Mouse (Mus musculus) MEL-GATA-1-ER (cell line): ENCODE results near the gene Zfp943.
"Not testable (repeated sequence)": the region's sequence is repeated elsewhere in the genome, so short reads cannot be mapped to it uniquely, and the experiment has no call there.

Experiments
- DNase-seq: peaks from one replicate; pipeline ENCODE4 v3.0.0-alpha.2; 2012; ENCODE audit warnings: low read depth; ENCODE audit errors: extremely low read depth

Zfp943 gene

DNA sequence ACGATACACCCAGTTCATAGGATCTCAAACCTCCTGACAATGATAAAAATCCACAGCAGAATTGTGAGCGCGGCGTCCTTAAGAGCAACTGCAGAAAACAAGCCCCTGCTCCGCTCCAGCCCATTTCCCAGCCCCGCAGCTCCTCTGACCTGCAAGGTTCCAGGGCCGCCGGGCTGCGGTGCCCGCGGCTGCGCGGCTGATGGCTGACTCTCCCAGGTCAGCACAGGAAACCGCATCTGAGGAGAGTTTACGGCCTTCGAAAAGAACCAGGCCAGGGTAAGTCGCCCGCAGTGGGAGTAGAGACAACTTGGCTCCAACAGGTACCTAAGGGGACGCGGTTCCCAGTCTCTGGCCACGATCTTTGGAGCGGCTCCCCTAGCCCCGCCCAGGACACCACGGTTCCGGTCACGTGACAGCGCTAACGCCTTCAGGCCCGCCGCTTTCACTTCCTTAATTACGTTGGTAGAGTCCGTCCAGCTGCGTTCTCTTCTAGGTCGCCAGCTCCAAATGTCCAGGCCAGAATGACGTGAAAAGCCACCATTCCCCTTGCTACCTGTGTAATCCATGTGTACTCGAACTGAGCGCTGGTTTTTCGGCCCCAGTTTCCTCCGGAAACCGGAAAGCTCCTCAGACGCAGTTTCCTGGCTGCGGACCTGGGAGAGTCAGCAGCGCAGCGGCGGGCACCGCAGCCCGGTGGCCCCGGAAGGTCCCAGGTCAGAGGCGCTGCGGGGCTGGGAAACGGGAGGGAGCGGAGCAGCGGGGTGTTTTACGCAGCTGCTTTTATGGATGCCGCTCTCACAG is at the start of gene Zfp943, which contains the start of gene Zfp942:
Gene Zfp943 (plus strand): TSS at position 446 of the 801 bp plus-strand sequence.
Gene Zfp942 (minus strand): TSS at position 358 of the 801 bp plus-strand sequence.
- not testable (repeated sequence) for DNase-seq

- DNase-seq: no peak
These were observed 950 bp downstream of the Zfp943 start for GRCm38 (mm10) chr17:21963302-21963701.

DNA sequence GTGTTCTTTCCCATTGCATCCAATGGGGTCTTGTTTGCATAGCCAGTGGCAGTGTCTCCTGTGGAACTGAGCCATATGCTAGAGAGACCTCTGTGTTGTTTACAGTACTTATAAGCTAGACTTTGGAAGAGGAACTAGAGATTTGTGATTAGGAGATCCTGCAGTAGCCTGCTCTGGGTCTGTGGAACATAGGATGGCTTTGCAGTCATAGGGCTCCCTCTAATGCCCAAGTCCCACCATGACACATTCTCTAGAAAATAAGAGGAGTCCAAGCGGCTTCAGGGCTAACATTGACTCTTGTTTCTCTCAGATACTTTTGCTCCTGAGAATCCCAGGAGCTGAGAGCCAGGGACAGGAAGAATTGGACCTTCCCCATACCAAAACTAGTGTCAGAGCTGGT is 73.2 kb downstream of the Zfp943 start:
- peak; percentile 0 for DNase-seq

DNA sequence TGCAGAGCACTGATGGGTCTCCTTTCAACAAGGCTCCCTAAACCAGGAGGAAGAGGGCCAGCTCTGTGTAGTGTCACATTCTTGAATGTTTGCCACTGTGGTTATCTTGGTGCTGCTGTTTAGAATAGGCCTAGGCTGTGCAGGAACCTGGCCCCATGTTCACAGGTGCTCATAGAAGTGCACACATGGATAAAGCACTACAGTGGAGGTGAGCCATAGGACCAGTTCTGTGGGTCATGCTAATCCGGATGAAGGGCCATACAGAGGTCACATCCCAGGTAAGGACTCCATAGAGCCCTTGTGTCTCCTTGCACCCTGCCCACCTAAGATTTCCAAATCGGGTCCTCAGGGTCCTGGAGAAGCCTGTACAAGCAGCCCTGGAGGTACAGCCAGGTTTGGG is 87.1 kb downstream of the Zfp943 start:
- DNase-seq: no peak

DNA sequence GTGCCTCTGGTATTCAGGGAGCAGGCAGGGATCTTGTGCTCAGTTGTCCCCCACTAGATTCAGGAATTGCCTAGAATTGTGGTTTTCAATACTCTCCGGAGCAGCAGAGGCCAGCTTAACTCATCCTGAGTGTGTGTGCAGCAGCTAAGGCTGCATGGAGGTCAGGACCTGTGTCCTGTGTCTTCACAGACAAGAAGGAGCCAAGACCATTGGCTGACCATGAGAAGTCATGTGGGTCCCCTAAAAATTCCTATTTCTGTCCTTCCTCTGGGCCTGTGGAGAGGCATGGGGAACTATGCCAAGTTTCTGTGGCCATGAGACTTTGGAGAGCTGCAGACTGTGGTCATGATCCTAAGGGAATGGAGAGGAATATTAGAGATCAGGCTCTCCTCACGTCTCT is 90.9 kb downstream of the Zfp943 start:
- DNase-seq: no peak

DNA sequence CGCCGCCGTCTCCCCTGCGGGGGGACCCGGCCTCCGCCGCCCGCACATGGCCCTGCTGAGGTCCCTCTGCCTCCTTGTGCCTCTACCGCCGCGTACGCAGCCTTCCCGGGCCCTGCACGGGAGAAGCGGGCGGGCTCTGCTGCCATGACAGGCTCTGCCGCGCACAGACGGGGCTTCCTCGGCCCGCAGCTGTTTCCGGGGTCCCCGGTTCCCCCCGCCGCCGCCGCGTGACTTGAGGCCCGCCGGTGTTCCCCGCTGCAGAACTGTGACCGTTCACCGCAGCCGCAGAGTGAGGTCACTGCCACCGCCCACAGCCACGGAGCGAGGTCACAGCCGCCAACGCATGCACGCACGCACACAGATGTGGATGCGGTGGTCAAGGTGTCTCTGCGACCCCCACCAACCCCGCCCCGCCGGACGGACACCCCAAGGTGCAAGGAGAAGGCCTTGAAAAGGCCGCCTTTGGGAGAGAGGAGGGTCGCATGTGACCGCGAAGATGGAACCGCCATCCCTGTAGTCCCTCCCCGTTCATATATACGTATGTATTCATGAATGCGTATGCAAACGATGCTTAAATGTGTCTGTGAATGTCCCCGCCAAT is 118.8 kb downstream of the Zfp943 start:
- no peak for DNase-seq

DNA sequence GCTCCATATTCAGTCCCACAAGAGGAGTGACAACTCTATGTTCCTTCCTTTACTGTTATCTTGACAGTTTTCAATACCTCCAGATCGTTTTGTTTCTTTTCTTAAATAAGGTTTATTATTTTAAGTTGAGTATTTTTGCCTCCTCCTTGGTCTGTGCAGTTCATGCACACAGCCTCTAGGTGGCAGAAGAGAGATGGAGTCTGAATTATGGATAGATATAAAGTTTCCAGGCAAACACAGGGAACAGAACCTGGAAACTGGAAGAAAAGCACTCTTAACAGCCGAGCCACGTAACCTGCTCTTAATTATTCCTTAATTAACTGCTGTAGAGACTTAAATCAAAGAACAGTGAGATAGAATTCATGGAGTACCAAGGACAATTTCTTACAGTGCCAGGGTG is 120.9 kb downstream of the Zfp943 start:
- DNase-seq: not testable (repeated sequence)

GRCm38 (mm10) chr17:22118770-22119169 is 156.4 kb downstream of the Zfp943 start:
- DNase-seq: no peak
